Mouse (Mus musculus) stomach, postnatal 0 days (tissue): ENCODE measurements around the gene Gcg.

ENCODE experiments used
- CTCF ChIP-seq: IDR thresholded peaks from 2 replicates; pipeline ENCODE4 v1.5.1; 2016; ENCODE audit warnings: antibody characterized with exemption, low read depth, mild to moderate bottlenecking, moderate library complexity
- EP300 ChIP-seq: optimal IDR thresholded peaks from 2 replicates; pipeline ENCODE3; 2016; ENCODE audit warnings: antibody characterized with exemption

DNA sequence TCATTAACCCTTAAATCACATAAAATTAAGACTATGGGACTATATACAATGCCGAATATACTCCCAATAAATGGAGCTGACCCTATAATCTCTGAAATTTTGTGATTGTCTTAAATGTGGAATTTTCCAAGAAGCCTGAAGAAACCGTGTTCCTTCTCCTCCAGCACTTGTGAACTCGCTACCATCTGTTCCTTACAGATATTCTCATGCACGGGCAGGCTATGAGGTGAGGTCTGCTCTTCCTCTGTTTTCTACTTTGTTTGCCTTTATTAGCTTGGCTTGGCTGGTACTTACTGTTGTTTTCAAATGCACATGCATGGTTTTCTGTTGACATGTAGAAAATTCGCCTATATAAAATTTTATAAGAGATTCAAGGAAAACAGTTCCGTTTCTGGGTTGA is 31.0 kb upstream of the Gcg start:
- TF ChIP-seq CTCF (no peak), EP300 (no peak)
